Mouse (Mus musculus) testis, adult 2 months (tissue): ENCODE results near the gene A730049H05Rik.

Source experiments
- CTCF ChIP-seq: fragments of 200-500 bp; IDR thresholded peaks from 2 replicates; pipeline ENCODE4 v1.5.1; 2012; ENCODE audit warnings: low read depth, mild to moderate bottlenecking, inconsistent platforms, low read length, moderate library complexity; ENCODE audit not compliant: control insufficient read depth, insufficient read depth, insufficient replicate concordance
- POLR2A ChIP-seq: fragments of 200-500 bp; IDR thresholded peaks from 2 replicates; pipeline ENCODE4 v1.6.1; 2012; ENCODE audit warnings: low read depth, mild to moderate bottlenecking, inconsistent platforms, low read length, moderate library complexity; ENCODE audit not compliant: control insufficient read depth

DNA sequence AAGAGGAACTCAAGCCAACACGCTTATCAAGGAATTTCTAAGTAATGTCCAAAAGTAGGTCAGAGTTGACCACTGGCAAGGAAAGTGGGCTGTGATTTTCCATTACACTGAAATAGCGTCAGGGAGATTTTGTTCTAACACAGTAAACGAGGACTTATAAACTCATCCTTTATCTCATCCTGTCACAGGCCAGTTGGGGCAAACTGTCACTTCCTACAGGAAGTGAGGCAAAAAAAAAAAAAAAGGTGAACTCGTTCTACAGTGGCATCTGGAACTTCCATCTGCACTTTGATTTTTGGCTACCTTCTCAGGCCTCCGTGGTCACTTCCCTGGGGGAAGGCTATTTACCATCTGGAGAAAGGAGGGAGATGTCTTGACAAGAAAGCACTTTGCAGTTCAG lies 58.6 kb downstream of the A730049H05Rik start:
- TF ChIP-seq CTCF, result no peak
- TF ChIP-seq POLR2A, result no peak
